Mouse (Mus musculus) T-helper 17 cell (primary cell): Measurements from ENCODE around the gene Nos1ap.

Source experiments
- in situ Hi-C, 2 experiments: fragments of 300-600 bp; cut with MboI, MseI; formaldehyde crosslinking; loops; 1 replicate in 1 of 2; 2 replicates in 1 of 2; pipeline ENCODE4 v1.15.1; 2025; ENCODE audit warnings: high pct_unique_total_duplicates in 2 of 2

The Nos1ap gene

GRCm38 (mm10) chr1:170422188-170422587, 167.5 kb downstream of the Nos1ap start:
- in situ Hi-C loops: no loop called here

- in situ Hi-C loops: no loop called here
These were observed 169.7 kb downstream of the Nos1ap start for GRCm38 (mm10) chr1:170419961-170420360.

- in situ Hi-C loops: no loop called here
These were observed 171.5 kb downstream of the Nos1ap start for GRCm38 (mm10) chr1:170418131-170418530.

- in situ Hi-C loops: no loop called here
These were observed 172.7 kb downstream of the Nos1ap start for GRCm38 (mm10) chr1:170416967-170417366.

- in situ Hi-C loops: no loop called here
These were observed 173.5 kb downstream of the Nos1ap start for GRCm38 (mm10) chr1:170416206-170416605.

- in situ Hi-C loops: no loop called here
These were observed 174.3 kb downstream of the Nos1ap start for GRCm38 (mm10) chr1:170415395-170415794.

GRCm38 (mm10) chr1:170410402-170411191, 179.1 kb downstream of the Nos1ap start:
- in situ Hi-C loops: no loop called here

- in situ Hi-C loops: no loop called here
These were observed 180.6 kb downstream of the Nos1ap start for GRCm38 (mm10) chr1:170409091-170409490.

- in situ Hi-C loops: no loop called here
These were observed 182.7 kb downstream of the Nos1ap start for GRCm38 (mm10) chr1:170406921-170407320.

GRCm38 (mm10) chr1:170405152-170405551, 184.5 kb downstream of the Nos1ap start:
- in situ Hi-C loops: no loop called here

- in situ Hi-C loops: no loop called here
These were observed 187.0 kb downstream of the Nos1ap start for GRCm38 (mm10) chr1:170402682-170403081.

GRCm38 (mm10) chr1:170398866-170399265, 190.8 kb downstream of the Nos1ap start:
- in situ Hi-C loops: no loop called here

- in situ Hi-C loops: no loop called here
These were observed 194.6 kb downstream of the Nos1ap start for GRCm38 (mm10) chr1:170395101-170395500.

GRCm38 (mm10) chr1:170394641-170395040, 195.0 kb downstream of the Nos1ap start:
- in situ Hi-C loops: no loop called here

GRCm38 (mm10) chr1:170392771-170393728, 196.6 kb downstream of the Nos1ap start:
- in situ Hi-C loops: no loop called here

- in situ Hi-C loops: loop anchor here in 1 of 2 experiments (10.0 kb wide), 1 partner anchor 1803 kb away; no protein-coding TSS in a partner anchor
These were observed 202.3 kb downstream of the Nos1ap start for GRCm38 (mm10) chr1:170387180-170387912.

- in situ Hi-C loops: loop anchor here in 1 of 2 experiments (10.0 kb wide), 1 partner anchor 1801 kb away; no protein-coding TSS in a partner anchor
These were observed 204.2 kb downstream of the Nos1ap start for GRCm38 (mm10) chr1:170385416-170385815.

- in situ Hi-C loops: loop anchor here in 1 of 2 experiments (10.0 kb wide), 1 partner anchor 1799 kb away; no protein-coding TSS in a partner anchor
These were observed 206.1 kb downstream of the Nos1ap start for GRCm38 (mm10) chr1:170383530-170383929.

- in situ Hi-C loops: loop anchor here in 1 of 2 experiments (10.0 kb wide), 1 partner anchor 1797 kb away; no protein-coding TSS in a partner anchor
These were observed 208.2 kb downstream of the Nos1ap start for GRCm38 (mm10) chr1:170381457-170381856.

- in situ Hi-C loops: loop anchor here in 1 of 2 experiments (10.0 kb wide), 1 partner anchor 1796 kb away; no protein-coding TSS in a partner anchor
These were observed 209.2 kb downstream of the Nos1ap start for GRCm38 (mm10) chr1:170380505-170380904.

- in situ Hi-C loops: no loop called here
These were observed 213.9 kb downstream of the Nos1ap start for GRCm38 (mm10) chr1:170375721-170376120.
